Mouse (Mus musculus) CH12F3 (cell line): ENCODE results near the gene Ncoa5.

Experiments
- in situ Hi-C: fragments of 300-500 bp; cut with MboI; formaldehyde crosslinking; loops from 2 replicates; pipeline ENCODE4 v1.14.3; 2020; ENCODE audit warnings: low sequenced_read_pairs

Gene Ncoa5

GRCm38 (mm10) chr2:164964242-164964894 lies 70.3 kb downstream of the Ncoa5 start:
- in situ Hi-C loops: loop anchor here (25.0 kb wide), 1 partner anchor 298 kb away; no protein-coding TSS in a partner anchor

- in situ Hi-C loops: loop anchor here (25.0 kb wide), 1 partner anchor 300 kb away; no protein-coding TSS in a partner anchor
Measured at GRCm38 (mm10) chr2:164962183-164962580, 72.5 kb downstream of the Ncoa5 start.

GRCm38 (mm10) chr2:164961506-164962182 lies 73.0 kb downstream of the Ncoa5 start:
- in situ Hi-C loops: loop anchor here (25.0 kb wide), 1 partner anchor 301 kb away; no protein-coding TSS in a partner anchor

- in situ Hi-C loops: loop anchor here (25.0 kb wide), 1 partner anchor 301 kb away; no protein-coding TSS in a partner anchor
Measured at GRCm38 (mm10) chr2:164960716-164961441, 73.8 kb downstream of the Ncoa5 start, which contains the start of gene Slc12a5. Slc12a5 (plus strand) TSS chr2:164960802.

- in situ Hi-C loops: loop anchor here (25.0 kb wide), 1 partner anchor 305 kb away; no protein-coding TSS in a partner anchor
Measured at GRCm38 (mm10) chr2:164957548-164958315, 76.9 kb downstream of the Ncoa5 start.

- in situ Hi-C loops: loop anchor here (25.0 kb wide), 1 partner anchor 306 kb away; no protein-coding TSS in a partner anchor
Measured at GRCm38 (mm10) chr2:164956195-164956594, 78.5 kb downstream of the Ncoa5 start.

GRCm38 (mm10) chr2:164955725-164956124 lies 78.9 kb downstream of the Ncoa5 start:
- in situ Hi-C loops: loop anchor here (25.0 kb wide), 1 partner anchor 307 kb away; no protein-coding TSS in a partner anchor

GRCm38 (mm10) chr2:164953224-164953623 lies 81.4 kb downstream of the Ncoa5 start:
- in situ Hi-C loops: loop anchor here (25.0 kb wide), 1 partner anchor 309 kb away; no protein-coding TSS in a partner anchor

GRCm38 (mm10) chr2:164952448-164952847 lies 82.2 kb downstream of the Ncoa5 start:
- in situ Hi-C loops: loop anchor here (25.0 kb wide), 1 partner anchor 310 kb away; no protein-coding TSS in a partner anchor

GRCm38 (mm10) chr2:164951745-164952144 lies 82.9 kb downstream of the Ncoa5 start:
- in situ Hi-C loops: loop anchor here (25.0 kb wide), 1 partner anchor 311 kb away; no protein-coding TSS in a partner anchor

GRCm38 (mm10) chr2:164950501-164950900 lies 84.2 kb downstream of the Ncoa5 start:
- in situ Hi-C loops: loop anchor here (25.0 kb wide), 1 partner anchor 312 kb away; no protein-coding TSS in a partner anchor
